1 mouse cellular context compared by ENCODE assay signal in genomic region chr15:100613584-100613983, GRCm38 (mm10).
A peak's percentile ranks its signal among the peaks of the same experiment; 100 is the strongest.
TF ChIP-seq lines count a peak whose summit lies in the region.

No protein-coding gene starts in this region.

TF ChIP-seq in C2C12, 6 proteins besides CTCF, POLR2A, EP300 and RAD21:
- TF ChIP-seq MYOG (IDR thresholded peaks at IDR 0.05; ENCODE audit: control insufficient read depth, extremely low read depth, insufficient read length) (no peak), MAX (IDR thresholded peaks at IDR 0.05) (peak; percentile 53)
